Mouse (Mus musculus) right cerebral cortex, postnatal 36 days (tissue): ENCODE data around the gene Per2.
A peak's percentile ranks its signal among the peaks of the same experiment; 100 is the strongest.
"Not testable (repeated sequence)": the region's sequence is repeated elsewhere in the genome, so short reads cannot be mapped to it uniquely, and the experiment has no call there.

ENCODE experiments used
- DNase-seq, 2 experiments: peaks; one replicate each; pipeline ENCODE4 v3.0.0; 2022; ENCODE audit warnings: low spot score in 2 of 2, mixed read lengths in 1 of 2

Per2 gene

DNA sequence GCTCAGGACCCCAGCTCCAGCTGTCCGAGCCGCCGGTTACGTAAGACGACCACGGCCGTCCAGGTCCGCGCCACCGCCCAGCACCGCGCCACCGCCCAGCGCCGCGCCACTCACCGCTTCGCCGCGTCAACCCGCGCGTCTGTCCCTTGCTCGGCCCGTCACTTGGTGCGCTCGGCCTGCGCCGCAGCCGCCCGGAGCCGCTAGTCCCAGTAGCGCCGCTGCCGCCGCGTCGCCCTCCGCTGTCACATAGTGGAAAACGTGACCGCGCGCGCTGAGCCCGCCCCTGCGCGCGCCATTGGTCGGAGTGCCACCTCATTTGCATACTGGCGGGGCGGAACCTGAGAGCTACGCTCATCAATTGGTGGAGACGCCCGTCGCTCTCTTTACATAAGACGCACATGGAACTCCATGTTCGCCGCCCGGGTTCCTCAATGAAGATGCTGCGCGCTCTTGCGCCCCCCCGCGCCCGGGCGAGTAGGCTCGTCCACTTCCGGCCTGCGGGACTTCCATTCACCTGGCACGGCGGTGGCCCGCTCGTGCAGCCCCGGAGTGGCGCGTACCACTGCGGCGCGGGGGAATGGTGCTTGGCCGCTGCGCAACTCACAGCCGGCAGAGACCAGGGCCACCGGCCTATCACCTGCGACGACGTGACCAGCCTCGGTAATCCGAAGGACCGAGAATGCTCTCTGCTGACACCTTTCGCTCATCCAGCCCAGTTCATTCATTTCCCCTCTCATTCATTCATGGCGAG lies at the start of gene Per2:
TSS of gene Per2 (minus strand) at position 266 of the 751 bp plus-strand sequence.
- DNase-seq = peak; percentile 99

DNA sequence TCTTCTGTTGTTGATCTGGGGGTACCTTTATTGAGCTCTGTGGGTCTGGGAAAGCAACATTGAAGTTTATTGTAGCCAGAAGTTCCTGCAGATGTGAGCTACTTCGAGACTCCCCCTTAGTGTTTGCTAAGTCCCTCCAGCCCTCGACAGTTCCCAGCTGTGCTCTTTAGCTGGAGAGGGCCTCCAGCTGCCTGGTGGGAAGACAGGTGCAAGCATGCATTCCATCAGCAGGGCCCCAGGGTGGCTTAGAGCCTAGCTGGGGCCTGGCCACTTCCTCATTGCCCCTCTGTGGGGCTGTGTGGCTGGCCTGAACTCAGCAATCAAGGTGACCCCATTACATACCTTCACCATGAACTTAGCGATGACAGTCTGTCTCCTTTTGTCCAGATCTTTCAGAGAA lies 45.5 kb upstream of the Per2 start:
- DNase-seq = no peak

DNA sequence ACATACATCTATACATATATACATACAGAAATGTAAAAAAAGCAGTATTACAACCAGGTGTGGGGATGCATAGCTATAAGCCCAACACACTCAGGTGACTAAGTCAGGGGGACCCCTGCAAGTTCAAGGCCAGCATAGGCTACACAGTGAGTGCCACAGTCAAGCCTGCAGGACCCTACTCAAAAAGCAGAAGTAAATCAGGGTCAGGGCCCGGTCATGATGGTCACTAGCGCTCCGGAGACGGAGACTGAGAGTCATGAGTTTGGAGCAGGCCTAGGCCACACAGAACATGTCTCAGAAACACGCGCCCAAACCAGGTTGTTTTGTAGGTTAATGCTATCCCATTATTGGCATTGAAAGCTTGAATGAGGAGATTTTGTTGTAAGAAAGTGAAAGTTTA lies 39.5 kb upstream of the Per2 start:
- no peak for DNase-seq

DNA sequence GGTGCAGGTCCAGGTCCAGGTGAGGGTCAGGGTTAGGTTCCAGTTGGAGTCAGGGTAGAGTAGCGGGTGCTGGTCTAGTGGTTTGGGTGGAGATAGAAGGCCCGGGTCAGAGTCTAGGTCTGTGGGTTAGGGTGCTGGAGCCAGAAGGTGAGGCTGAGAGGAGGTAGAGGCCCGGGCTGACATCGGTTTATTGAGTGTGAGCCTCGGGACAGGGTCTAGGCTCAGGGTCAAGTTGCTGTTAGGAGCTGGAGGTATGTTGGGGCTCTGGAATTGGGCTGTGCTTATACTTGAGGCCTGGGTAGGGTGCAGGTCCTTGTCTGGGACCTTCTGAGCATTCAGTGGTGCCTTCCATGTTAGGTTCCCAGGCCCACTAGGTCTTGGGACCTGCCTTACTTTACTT lies 36.2 kb upstream of the Per2 start:
- DNase-seq = no peak

DNA sequence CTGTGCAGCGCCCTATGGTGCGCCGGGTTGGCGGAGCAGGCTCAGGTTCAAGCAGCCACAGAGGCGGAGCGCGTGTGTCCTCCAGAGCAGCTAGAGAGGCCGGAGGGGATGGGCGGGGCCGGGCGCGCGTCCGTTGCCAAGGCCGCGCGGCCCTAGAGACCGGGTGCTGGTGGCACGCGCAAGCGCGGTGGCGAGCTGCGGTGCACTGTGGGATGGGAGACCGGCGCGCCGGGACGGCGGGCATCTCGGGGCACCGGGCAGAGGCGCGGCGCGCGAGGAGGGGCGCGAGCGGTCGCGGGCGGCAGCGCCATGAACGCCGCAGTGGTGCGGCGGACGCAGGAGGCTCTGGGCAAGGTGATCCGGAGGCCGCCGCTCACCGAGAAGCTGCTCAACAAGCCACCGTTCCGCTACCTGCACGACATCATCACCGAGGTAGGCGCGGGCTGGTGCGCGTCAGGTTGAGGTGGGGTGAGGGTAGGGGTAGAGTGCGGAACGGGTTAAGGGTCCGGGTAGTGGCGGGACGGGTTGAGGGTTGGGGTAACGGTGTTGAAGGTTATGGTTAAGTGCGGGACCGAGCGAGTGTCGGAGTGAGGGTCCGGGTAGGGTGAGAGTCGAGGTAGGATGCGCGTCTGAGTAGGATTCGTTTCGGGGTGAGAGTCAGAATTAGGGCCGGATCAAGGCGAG lies 35.5 kb upstream of the Per2 start, which contains the start of gene Traf3ip1:
TSS of gene Traf3ip1 (plus strand) at position 191 of the 684 bp plus-strand sequence.
- peak; percentile 87 to 89 for DNase-seq

DNA sequence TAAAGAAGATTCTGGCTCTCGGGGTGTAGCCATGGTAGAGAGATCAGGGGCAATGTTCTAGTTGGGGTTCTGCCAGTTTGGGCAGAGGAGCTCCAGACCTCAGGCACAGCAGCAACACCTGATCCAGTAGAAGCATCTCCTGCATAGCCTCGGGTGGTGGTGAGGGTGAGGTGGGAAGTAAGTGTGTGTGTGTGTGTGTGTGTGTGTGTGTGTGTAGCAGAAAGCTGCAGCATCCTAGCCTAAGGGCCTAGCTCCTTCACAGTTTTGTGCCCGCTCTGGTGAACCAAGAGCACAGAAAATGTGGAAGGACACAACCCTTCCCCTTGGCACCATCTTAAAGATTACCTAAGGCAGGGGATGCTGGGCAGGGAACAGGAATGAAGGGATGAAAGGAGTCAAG lies 34.8 kb upstream of the Per2 start:
- DNase-seq = no peak

DNA sequence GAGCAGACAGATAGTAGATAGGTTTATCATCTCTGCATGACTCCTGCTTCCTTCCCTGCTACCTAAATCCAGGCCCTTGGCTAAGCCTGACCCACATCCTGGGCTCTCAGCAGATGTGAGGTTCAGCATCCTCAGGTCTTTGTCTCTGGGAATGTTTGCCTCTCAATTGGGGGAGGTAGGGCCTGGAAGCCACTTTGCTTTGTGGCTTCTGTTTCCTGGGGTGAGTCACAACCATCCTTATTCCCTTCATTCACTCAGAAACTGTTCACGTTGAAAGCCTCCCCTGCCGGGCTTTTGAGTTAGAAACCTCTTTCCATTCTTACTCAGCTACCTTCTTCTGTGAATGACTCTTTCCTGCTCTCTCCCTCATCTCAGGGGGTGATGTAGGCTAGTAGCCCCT lies 33.6 kb upstream of the Per2 start:
- no peak for DNase-seq

DNA sequence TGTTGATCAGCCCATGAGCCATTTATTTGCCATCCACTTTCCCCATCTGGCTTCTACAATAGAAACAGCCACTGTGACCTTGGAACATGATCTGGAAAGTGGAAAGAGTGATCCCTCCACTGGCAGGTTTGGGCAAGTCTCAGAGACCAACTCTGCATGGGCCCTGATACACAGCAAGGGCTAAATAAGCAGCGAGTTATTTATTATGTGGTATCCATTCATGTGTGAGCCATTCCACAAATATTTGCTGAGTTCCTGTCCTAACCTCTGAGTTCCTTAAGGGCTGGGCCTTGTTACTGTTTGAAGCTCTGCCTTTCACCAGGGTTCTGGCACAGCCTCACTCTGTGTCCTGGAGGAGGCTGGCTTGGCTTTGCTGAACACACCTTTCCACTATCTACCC lies 31.2 kb upstream of the Per2 start:
- no peak for DNase-seq

DNA sequence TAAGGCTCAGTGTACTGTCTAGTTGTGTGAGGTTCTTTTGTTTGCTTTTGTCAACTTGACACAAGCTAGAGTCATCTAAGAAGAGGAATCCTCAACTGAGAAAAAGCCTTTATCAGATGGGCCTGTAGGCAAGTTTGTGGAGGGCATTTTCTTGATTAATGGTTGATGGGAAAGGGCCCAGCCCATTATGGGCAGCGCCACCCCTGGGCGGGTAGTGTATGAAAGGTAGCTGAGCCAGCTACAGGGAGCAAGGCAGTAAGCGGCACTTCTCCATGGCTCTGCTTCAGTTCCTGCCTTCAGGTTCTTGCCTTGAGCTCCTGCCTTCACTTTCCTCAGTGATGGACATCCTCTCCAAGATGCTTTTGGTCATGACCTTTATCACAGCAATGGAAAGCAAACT lies 27.0 kb upstream of the Per2 start:
- DNase-seq = no peak

DNA sequence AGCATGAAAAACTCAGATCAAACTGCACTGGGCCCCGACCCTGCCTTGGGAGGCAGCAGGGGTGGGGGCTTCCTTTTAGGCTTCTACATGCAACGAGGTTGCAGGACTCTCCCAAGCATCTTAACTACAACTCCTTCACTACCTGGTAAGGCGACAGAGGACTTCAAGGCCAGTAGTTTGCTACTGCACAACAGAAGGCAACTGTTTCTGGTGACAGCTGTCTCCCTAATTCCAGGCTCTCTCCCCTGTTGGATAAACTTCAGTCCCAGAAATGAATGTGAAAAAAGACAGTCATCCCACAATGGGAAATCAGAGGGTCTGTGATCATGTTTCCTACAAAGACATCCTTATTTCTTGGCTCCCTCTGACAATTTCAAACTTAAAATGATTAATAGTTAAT lies 26.3 kb upstream of the Per2 start:
- DNase-seq = no peak

DNA sequence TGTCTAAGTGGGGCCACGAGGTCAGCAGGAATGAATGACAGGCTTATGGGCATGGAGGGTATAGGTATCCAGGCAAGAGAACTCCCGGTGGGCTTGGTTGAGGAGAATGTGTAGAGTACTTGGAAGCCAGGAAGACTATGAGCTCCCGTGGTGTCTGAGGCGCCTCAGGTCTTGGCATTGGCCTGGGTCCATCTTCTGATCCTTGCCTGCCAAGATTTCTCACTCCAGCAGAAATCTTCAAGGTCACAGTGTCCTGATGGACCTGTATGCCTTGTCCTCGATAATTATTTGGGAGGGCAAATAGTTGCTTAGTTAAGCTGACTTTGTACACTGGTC lies 24.9 kb upstream of the Per2 start:
- DNase-seq = no peak

DNA sequence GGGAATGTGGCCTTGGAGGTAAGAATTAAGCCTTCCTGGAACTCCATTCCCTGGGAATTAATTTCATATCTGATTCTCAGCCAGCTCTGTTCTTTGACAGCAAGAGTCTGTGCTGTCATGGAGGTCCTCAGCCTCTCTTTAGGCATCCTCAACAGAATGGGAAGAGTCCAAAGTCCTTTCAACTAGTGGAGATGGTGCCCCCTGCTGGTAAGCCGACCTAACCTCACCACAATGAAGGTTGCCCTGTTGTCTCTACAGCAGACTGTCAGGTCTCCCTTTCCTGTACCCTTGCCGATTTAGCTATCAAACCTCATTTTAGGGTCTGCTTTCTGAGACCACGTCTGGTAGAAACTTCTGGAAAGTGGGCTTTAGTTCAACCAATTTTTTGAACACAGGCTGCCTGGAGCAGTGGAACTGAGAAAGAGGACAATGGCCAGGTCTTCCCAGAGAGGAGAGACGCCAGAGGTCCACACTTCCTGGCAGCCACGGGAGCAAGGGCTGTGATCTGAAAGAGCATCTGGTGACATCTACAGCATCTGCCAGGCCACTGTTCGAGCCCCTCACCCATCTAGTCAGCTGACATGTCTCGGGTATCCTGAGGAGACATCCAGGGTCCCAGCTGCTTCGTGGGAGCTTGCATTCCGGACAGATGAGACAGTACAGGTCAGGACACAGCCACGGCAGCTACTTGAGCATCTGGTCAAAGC lies 24.3 kb upstream of the Per2 start:
- DNase-seq = peak; percentile 43 to 44

DNA sequence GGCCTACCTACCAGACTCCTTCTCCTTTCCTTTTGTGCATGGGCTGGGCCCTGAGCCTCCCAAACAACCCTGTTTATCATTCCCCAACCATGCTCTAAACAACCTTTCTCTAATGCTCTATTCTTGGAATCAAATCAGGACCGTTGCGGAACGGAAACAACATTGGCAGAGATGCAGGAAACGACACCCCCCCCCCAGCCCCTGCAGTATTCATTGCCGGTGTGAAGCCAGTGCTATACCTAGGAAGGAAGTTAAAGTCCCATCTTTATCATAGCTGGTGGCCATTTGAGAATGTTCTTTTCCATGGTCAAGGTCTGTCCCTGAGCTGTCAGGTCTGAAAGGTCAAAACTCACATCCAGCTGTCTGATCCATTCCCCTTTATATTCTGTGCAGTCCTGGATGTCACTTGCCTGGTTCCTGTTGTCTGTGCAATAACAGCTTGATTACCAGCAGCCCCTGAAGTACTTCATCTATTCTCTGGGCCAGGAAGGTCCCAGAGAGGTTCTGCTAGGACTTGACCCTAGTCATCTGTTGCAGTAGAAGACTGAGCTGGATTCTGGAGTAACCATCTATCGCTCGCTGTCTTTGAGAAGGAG lies 23.6 kb upstream of the Per2 start:
- DNase-seq = no peak

DNA sequence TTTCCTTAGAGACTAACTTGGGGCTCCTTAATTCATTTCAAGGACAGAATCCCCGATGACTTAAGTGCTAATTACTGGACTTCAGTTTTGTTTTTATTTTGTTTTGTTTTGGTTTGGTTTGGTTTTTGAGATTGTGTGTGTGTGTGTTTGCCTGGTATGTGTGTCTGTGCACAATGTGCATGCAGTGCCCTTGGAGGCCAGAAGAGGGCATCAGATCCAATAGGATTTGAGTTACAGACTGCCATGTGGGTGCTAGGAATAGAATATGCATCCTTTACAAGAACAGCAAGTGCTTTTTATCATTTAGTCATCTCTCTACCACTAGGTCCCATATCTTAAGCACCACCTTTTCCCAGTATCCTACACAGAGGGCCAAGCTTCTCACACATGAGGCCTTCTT lies 19.8 kb upstream of the Per2 start:
- DNase-seq = no peak

DNA sequence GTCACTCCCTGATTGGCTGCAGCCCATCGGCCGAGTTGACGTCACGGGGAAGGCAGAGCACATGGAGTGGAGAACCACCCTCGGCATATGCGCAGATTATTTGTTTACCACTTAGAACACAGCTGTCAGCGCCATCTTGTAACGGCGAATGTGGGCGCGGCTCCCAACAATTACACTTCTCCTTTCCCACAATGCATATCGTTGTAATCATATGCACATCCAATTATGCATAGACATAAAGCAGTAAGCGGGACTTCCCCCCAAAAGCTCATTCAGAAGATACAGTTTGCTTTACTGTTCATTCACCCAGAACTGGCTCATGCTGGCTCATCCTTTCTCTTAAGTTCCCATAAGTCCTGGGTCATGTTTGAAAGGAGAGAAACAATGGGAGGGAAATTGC lies 19.0 kb upstream of the Per2 start:
- not testable (repeated sequence) for DNase-seq

DNA sequence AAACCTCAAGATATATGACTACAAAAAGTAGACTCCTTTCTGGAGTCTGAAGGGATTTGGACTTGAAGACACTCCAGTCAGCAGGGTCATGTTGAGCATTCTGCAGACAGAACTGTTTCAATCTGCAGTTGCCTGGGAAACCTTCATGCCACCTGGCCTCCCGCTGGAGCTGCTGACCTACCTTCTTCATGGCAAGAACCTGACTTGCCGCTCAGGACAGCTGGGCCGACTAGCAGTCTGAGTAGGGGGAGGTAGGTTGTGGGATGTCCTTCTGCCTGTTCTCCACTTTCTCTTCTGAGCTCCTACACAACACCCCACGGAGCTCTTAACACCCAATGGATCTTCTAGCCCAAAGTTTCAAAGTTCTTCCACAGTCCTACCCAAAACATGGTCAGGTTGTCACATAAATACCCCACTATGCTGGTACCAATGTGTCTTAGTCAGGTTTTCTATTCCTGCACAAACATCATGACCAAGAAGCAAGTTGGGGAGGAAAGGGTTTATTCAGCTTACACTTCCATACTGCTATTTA lies 10.8 kb upstream of the Per2 start:
- no peak for DNase-seq

DNA sequence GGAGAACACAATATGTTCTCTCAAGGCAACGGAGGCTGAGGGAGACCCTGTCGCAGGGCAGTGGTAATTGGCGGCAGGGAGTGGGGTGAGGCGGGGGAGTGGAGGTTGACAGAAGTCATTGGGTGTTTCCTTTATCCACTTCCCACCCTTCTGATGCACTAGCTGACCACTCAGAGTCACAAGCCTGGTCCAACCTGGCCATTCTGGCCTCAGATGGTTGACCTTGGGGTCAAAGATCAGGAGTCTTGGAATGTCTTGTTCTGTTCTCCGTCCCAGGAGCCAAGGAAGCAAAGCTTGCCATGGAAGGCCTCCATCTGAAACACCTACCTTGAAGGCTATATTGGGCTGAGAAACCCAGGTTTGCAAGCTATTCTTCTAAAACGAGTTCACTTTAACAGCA lies 7.1 kb upstream of the Per2 start:
- no peak for DNase-seq

DNA sequence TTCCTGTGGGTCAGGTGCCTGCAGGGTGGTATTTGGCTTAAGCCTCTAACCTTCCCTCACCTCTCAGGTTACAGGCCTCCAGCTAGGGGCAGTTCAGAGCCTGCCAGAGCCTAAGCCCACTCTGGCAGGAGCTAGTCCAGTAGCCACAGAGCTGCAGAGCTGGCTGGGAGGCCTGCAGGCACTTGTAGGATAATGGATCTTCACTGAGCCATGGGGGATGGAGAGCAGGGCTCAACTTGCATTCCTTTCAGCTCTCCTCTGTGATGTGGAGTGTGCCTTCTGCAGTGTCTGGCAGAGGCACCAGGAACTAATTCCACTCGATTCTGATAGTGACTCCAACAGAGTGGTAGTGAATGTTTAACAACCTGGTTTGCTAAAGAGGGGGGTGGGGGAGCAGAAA lies 6.1 kb upstream of the Per2 start:
- no peak for DNase-seq

DNA sequence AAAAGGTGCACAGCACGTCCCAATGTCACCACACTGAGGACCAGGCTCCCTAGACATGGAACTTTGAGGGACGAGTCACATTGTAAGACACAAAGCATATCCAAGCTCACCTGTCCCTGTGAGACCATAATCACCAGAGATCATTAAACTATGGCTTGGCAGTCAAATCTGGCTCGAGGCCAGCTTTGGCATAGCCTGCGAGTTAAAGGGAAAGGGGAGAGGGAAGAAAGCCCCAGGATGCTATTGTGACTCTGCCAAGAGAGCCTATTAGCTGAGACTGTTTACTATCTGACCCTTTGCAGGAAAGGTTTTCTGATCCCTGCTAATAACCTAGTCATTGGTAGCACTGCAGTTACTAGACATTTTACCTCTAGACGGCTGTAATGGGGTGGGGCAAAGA lies 5.3 kb upstream of the Per2 start:
- DNase-seq = no peak

DNA sequence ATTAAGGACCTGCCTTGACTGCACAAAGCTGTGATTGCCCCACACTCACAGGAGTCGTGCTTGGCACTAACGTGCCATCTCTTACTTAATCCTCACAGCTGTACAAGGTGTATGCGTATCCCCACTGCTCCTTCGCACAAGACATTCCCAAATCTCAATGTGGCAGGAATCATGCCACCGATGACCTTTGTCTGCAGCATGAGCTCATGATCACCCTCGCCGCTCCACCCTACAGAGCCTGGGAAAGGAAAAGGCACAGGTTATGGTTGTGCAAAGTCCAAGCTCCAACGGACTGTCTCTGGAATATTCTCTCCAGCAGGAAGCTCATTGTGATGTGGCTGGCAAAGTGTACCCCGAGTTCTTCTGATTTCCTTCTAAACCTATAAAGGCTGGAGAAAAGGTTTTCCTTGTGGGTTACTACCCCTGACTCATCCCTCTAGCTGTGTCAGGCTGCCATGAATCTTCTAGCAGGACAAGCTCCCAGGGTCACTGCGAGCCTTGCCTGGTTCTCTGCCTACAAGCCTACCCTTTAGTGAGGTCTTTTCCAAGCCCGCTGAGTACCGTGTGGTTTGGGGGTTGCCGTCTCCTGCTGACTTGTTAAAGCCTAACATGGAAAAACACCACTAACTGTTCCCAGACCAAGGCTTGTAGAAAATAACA lies 4.3 kb upstream of the Per2 start:
- no peak for DNase-seq

DNA sequence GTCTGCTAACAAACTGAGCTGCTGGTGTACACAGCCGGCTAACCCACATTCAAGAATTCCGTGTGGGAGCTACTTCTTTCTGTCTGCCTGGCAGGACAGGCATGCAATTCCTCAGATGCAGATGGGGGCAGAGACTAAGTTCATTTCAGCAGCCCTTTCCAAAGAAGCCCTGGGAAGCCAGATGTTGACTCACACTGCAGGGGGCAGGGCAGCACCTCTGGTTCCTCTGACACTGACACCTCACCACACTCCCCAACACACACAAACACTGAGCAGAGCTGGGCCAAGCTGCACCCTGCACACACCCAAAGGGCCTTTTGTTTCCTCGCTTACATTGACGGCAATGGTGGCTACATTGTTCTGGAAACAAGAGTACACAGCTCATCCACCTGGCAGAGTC lies 1.4 kb upstream of the Per2 start:
- no peak for DNase-seq

DNA sequence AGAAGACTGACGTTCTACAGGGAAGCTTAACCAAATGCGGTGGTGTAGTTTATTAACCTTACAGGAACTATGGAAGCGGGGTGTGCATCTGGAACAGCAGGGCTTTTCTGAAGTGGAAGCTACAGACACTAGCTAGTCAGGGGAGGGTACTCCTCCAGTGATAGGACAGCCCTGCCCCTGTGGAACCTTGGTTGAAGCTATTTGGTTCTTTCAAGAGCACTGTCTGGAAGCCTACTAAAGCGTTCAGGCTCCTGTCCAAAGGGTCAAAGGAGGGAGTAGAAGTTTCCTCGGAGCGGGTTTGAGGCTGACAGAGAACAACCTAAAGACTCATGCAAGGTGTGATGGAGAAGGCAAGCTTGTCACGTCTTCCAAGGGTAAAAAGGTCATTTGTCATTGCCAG lies 945 bp upstream of the Per2 start:
- DNase-seq = no peak
